Mouse (Mus musculus) heart, embryonic 14.5 days (tissue): Measurements from ENCODE around the gene Mast4. TPM values are rescaled to one million over a fixed set of nuclear protein-coding genes. Genes with fewer than 3 reads are reported as not detected.

Experiments used
- ATAC-seq: fragments of 200-750 bp; cut with Nextera tagmentation; 2 replicates; pipeline ENCODE4 v1.8.0; 2017; ENCODE audit warnings: low read depth, moderate TSS enrichment; ENCODE audit not compliant: insufficient number of reproducible peaks, insufficient read depth, low FRiP score
- H3K27ac ChIP-seq, 2 experiments: fragments of 200-500 bp in 1 of 2; fragments of 300-500 bp in 1 of 2; sonication (generic) in 1 of 2; replicated peaks in 1 of 2; 2 replicates each; pipeline ENCODE4 v1.5.1; 2012 to 2014; ENCODE audit warnings: low read depth in 2 of 2, low read length in 2 of 2, control low read depth in 1 of 2, mild to moderate bottlenecking in 1 of 2, mixed read lengths in 1 of 2; ENCODE audit not compliant: control insufficient read depth in 1 of 2, insufficient read depth in 1 of 2
- H3K27me3 ChIP-seq: fragments of 300-500 bp; sonication (generic); 2 replicates; pipeline ENCODE4 v1.6.1; 2014; ENCODE audit warnings: mild to moderate bottlenecking, low read length, control low read depth; ENCODE audit not compliant: control insufficient read depth, insufficient read depth
- H3K36me3 ChIP-seq: fragments of 300-500 bp; sonication (generic); 2 replicates; pipeline ENCODE4 v1.6.1; 2014; ENCODE audit warnings: mild to moderate bottlenecking, control low read depth, low read length, mixed read lengths; ENCODE audit not compliant: control insufficient read depth, insufficient read depth
- H3K4me1 ChIP-seq, 2 experiments: fragments of 200-500 bp in 1 of 2; fragments of 300-500 bp in 1 of 2; sonication (generic) in 1 of 2; 2 replicates each; pipeline ENCODE4 v1.6.1; 2012 to 2014; ENCODE audit warnings: low read length in 2 of 2, control low read depth in 1 of 2, mixed read lengths in 1 of 2; ENCODE audit not compliant: control insufficient read depth in 2 of 2, insufficient read depth in 2 of 2
- H3K4me2 ChIP-seq: fragments of 300-500 bp; sonication (generic); 2 replicates; pipeline ENCODE4 v1.6.1; 2014; ENCODE audit warnings: mild to moderate bottlenecking, low read length
- H3K4me3 ChIP-seq, 2 experiments: fragments of 200-500 bp in 1 of 2; fragments of 300-500 bp in 1 of 2; sonication (generic) in 1 of 2; 2 replicates each; pipeline ENCODE4 v1.5.1; 2012 to 2014; ENCODE audit warnings: low read length in 2 of 2, mild to moderate bottlenecking in 2 of 2, control low read depth in 1 of 2, low read depth in 1 of 2, moderate library complexity in 1 of 2; ENCODE audit not compliant: control insufficient read depth in 1 of 2, insufficient read depth in 1 of 2
- H3K9ac ChIP-seq: fragments of 300-500 bp; sonication (generic); 2 replicates; pipeline ENCODE4 v1.6.1; 2014; ENCODE audit warnings: mild to moderate bottlenecking, low read length
- H3K9me3 ChIP-seq: fragments of 300-500 bp; sonication (generic); 2 replicates; pipeline ENCODE4 v1.6.1; 2016; ENCODE audit warnings: low read length, control low read depth; ENCODE audit not compliant: control insufficient read depth
- WGBS: fragments of 180-500 bp; shearing (Covaris S2); extraction: QIAGEN DNeasy Blood & Tissue Kit; methylation state at CpG from one replicate; pipeline ENCODE4 v1.1.7; 2014; 5-methylcytosine and 5-hydroxymethylcytosine counted together
- polyA plus RNA-seq: library from polyadenylated mRNA; unstranded; fragments of >200 nt; fragmentation: Nextera tagmentation; extraction: Ambion mirVana; gene quantifications from 2 replicates; pipeline ENCODE4 v1.2.1, GENCODE M21; 2014

Mast4 gene
- polyA plus RNA-seq, 1 experiment from 2014 or later, result 54.1 TPM

GRCm38 (mm10) chr13:103181836-103182235 lies 152.5 kb downstream of the Mast4 start:
- Histone ChIP-seq H3K4me2 (no peak overlapping the region), H3K27me3 (no peaks in the 10 kb centered on the region)

GRCm38 (mm10) chr13:103176871-103177270 lies 157.4 kb downstream of the Mast4 start:
- peaks cover 0 to 3% of the 10 kb centered on the region in 2 experiments; a peak in 1 of 4 replicates for H3K4me1 ChIP-seq
- H3K36me3 ChIP-seq, result no peaks in the 10 kb centered on the region
- H3K9me3 ChIP-seq, result no peaks in the 10 kb centered on the region
- no peaks in the 10 kb centered on the region for H3K27me3 ChIP-seq
- WGBS, result 81% methylated on average over 7 of the region's 7 CpGs
- H3K27ac ChIP-seq, result no peak overlapping the region
- no peak overlapping the region for H3K9ac ChIP-seq
- no peak overlapping the region for H3K4me3 ChIP-seq
- no peak overlapping the region for H3K4me2 ChIP-seq
- no peak for ATAC-seq

More at GRCm38 (mm10) chr13:103181836-103182235, 152.5 kb downstream of the Mast4 start:
- ATAC-seq, result no peak
- Histone ChIP-seq H3K4me1 (peaks cover 0 to 3% of the 10 kb centered on the region in 2 experiments; a peak in 1 of 4 replicates), H3K9ac (no peak overlapping the region), H3K36me3 (no peaks in the 10 kb centered on the region), H3K9me3 (no peaks in the 10 kb centered on the region), H3K4me3 (no peak overlapping the region), H3K27ac (no peak overlapping the region)
- WGBS, result 91% methylated on average over 9 of the region's 9 CpGs

- Histone ChIP-seq H3K9ac (no peak overlapping the region), H3K4me2 (no peak overlapping the region), H3K4me3 (no peak overlapping the region), H3K9me3 (no peaks in the 10 kb centered on the region), H3K27ac (no peak overlapping the region), H3K27me3 (no peaks in the 10 kb centered on the region), H3K4me1 (peaks cover 0 to 3% of the 10 kb centered on the region in 2 experiments; a peak in 1 of 4 replicates), H3K36me3 (no peaks in the 10 kb centered on the region)
- whole genome bisulfite sequencing, result 77% methylated on average over 5 of the region's 5 CpGs
- no peak for ATAC-seq
Measured at GRCm38 (mm10) chr13:103174431-103174830, 159.9 kb downstream of the Mast4 start.

GRCm38 (mm10) chr13:103173545-103174182 lies 160.6 kb downstream of the Mast4 start:
- ATAC-seq, result no peak

GRCm38 (mm10) chr13:103151944-103152343 lies 182.4 kb downstream of the Mast4 start:
- no peak overlapping the region for H3K9ac ChIP-seq
- 59% methylated on average over 8 of the region's 8 CpGs for WGBS
- peaks cover 0 to 18% of the 10 kb centered on the region in 2 experiments; a peak in 2 of 4 replicates for H3K4me1 ChIP-seq
- H3K27ac ChIP-seq, result no peak overlapping the region
- no peak overlapping the region for H3K4me2 ChIP-seq
- H3K9me3 ChIP-seq, result no peaks in the 10 kb centered on the region
- H3K4me3 ChIP-seq, result no peak overlapping the region
- no peaks in the 10 kb centered on the region for H3K27me3 ChIP-seq
- H3K36me3 ChIP-seq, result no peaks in the 10 kb centered on the region
- ATAC-seq, result no peak

More at GRCm38 (mm10) chr13:103173545-103174182, 160.6 kb downstream of the Mast4 start:
- 35% methylated on average over 7 of the region's 7 CpGs for WGBS
- peak overlapping the region; percentile 14; the same call in 1 of the 2 replicates for H3K4me2 ChIP-seq
- no peaks in the 10 kb centered on the region for H3K9me3 ChIP-seq
- no peak overlapping the region for H3K9ac ChIP-seq
- no peaks in the 10 kb centered on the region for H3K27me3 ChIP-seq
- no peak overlapping the region for H3K4me3 ChIP-seq
- no peaks in the 10 kb centered on the region for H3K36me3 ChIP-seq
- H3K27ac ChIP-seq, result no peak overlapping the region
- no peaks in the 10 kb centered on the region; a peak in 1 of 4 replicates for H3K4me1 ChIP-seq

GRCm38 (mm10) chr13:103151171-103151570 lies 183.1 kb downstream of the Mast4 start:
- Histone ChIP-seq H3K9ac (no peak overlapping the region), H3K4me1 (peaks cover 0 to 18% of the 10 kb centered on the region in 2 experiments; a peak in 2 of 4 replicates), H3K27me3 (no peaks in the 10 kb centered on the region), H3K36me3 (no peaks in the 10 kb centered on the region), H3K9me3 (no peaks in the 10 kb centered on the region), H3K4me3 (no peak overlapping the region), H3K27ac (no peak overlapping the region), H3K4me2 (no peak overlapping the region)
- WGBS, result 11% methylated on average over 11 of the region's 11 CpGs
- no peak for ATAC-seq

- WGBS, result 81% methylated on average over 4 of the region's 4 CpGs
Measured at GRCm38 (mm10) chr13:103150671-103151070, 183.6 kb downstream of the Mast4 start.

More at GRCm38 (mm10) chr13:103150671-103151070, 183.6 kb downstream of the Mast4 start:
- no peak overlapping the region for H3K27ac ChIP-seq
- H3K4me2 ChIP-seq, result no peak overlapping the region
- peaks cover 0 to 18% of the 10 kb centered on the region in 2 experiments; a peak in 2 of 4 replicates for H3K4me1 ChIP-seq
- no peak overlapping the region for H3K4me3 ChIP-seq
- H3K9ac ChIP-seq, result no peak overlapping the region
- H3K27me3 ChIP-seq, result no peaks in the 10 kb centered on the region
- no peak for ATAC-seq
- H3K36me3 ChIP-seq, result no peaks in the 10 kb centered on the region
- H3K9me3 ChIP-seq, result no peaks in the 10 kb centered on the region
